Mouse (Mus musculus): ENCODE results near the gene Slc43a2. TPM values are rescaled to one million over a fixed set of nuclear protein-coding genes. Genes with fewer than 3 reads are reported as not detected.

Slc43a2 gene
- polyA plus RNA-seq, 1 experiment from 2014 or later = 7.5 TPM

DNA sequence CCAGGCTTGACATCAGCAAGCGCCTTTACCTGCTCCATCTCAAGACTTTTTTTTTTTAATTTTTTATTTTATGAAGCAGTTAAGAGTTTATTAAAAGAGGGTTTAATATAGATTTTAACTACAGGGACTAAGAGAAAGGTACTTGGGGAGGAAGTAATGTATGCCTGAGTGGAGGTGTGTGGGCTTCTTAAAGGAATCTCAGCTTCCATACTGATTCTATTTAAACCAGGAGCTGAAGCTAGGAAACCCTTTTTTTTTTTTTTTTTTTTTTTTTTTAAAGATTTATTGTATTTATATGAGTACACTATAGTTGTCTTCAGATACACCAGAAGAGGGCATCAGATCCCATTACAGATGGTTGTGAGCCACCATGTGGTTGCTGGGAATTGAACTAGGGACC, 83.3 kb downstream of the Slc43a2 start:
- no peak overlapping the region for H3K9ac ChIP-seq (ENCODE audit: low read length)
- H3K4me3 ChIP-seq (ENCODE audit: low read depth, low read length) = no peak overlapping the region
- H3K36me3 ChIP-seq (ENCODE audit: control insufficient read depth, insufficient read depth, low read length) = no peaks in the 10 kb centered on the region; the same call in 1 of the 2 replicates
- H3K27me3 ChIP-seq (ENCODE audit: control insufficient read depth, insufficient read depth, low read length) = no peaks in the 10 kb centered on the region
- H3K27ac ChIP-seq (ENCODE audit: low read depth, low read length) = no peak overlapping the region
- DNase-seq (ENCODE audit: low spot score) (no peak), ATAC-seq (replicated peaks; ENCODE audit: low FRiP score) (no peak)
- no peak overlapping the region for H3K4me2 ChIP-seq (ENCODE audit: low read depth, low read length, severe bottlenecking)
- no peaks in the 10 kb centered on the region for H3K9me3 ChIP-seq (ENCODE audit: control insufficient read depth, low read length)
- 98% methylated on average over 1 of the region's 1 CpGs for WGBS
- H3K4me1 ChIP-seq (replicated peaks; ENCODE audit: control insufficient read depth, insufficient read depth, low read length) = no peaks in the 10 kb centered on the region

DNA sequence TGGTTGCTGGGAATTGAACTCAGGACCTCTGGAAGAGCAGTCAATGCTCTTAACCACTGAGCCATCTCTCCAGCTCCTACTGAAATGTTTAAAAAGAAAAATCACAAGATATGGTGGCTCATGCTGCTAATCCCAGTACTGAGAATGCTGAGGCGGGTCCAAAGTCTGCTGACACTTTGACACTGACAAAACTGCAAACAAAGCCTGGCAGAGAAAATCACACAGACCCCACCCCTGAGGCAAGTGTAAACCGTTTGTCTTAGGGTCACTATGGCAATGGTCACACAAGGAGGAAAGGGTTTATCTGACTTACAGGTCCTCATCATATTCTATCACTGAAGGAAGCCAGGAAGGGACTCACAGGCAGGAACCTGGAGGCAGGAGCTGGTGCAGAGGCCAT, 84.1 kb downstream of the Slc43a2 start:
- no peak for DNase-seq (ENCODE audit: low spot score)
- ATAC-seq (replicated peaks; ENCODE audit: low FRiP score) = no peak
- Histone ChIP-seq H3K4me3 (ENCODE audit: low read depth, low read length) (no peak overlapping the region), H3K9me3 (ENCODE audit: control insufficient read depth, low read length) (no peaks in the 10 kb centered on the region), H3K27me3 (ENCODE audit: control insufficient read depth, insufficient read depth, low read length) (no peaks in the 10 kb centered on the region), H3K4me2 (ENCODE audit: low read depth, low read length, severe bottlenecking) (no peak overlapping the region), H3K4me1 (replicated peaks; ENCODE audit: control insufficient read depth, insufficient read depth, low read length) (no peaks in the 10 kb centered on the region), H3K9ac (ENCODE audit: low read length) (no peak overlapping the region), H3K36me3 (ENCODE audit: control insufficient read depth, insufficient read depth, low read length) (no peaks in the 10 kb centered on the region; the same call in 1 of the 2 replicates), H3K27ac (ENCODE audit: low read depth, low read length) (no peak overlapping the region)
- WGBS = 90% methylated on average over 2 of the region's 2 CpGs

DNA sequence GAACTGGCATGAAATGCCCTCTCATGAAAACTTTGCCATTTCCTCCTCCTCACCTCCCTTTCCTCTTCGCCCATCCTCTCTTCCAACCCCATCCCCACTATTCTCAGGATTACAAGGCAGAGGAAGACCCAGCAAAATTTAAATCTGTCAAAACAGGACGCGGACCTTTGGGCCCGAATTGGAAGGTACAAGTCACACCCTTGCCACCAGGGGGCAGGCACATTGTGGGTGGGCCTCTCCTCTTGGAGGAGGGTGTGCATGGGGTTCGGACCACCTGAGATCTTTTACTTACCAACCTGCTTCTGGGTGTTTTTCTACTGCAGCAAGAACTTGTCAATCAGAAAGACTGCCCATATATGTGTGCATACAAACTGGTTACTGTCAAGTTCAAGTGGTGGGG, 87.6 kb downstream of the Slc43a2 start:
- Histone ChIP-seq H3K4me3 (ENCODE audit: low read depth, low read length) (no peak overlapping the region), H3K9ac (ENCODE audit: low read length) (no peak overlapping the region), H3K27me3 (ENCODE audit: control insufficient read depth, insufficient read depth, low read length) (no peaks in the 10 kb centered on the region), H3K27ac (ENCODE audit: low read depth, low read length) (no peak overlapping the region), H3K9me3 (ENCODE audit: control insufficient read depth, low read length) (no peaks in the 10 kb centered on the region), H3K4me2 (ENCODE audit: low read depth, low read length, severe bottlenecking) (no peak overlapping the region), H3K36me3 (ENCODE audit: control insufficient read depth, insufficient read depth, low read length) (no peaks in the 10 kb centered on the region; the same call in 1 of the 2 replicates), H3K4me1 (replicated peaks; ENCODE audit: control insufficient read depth, insufficient read depth, low read length) (no peaks in the 10 kb centered on the region)
- DNase-seq (ENCODE audit: low spot score) = no peak
- 83% methylated on average over 5 of the region's 5 CpGs for WGBS
- ATAC-seq (replicated peaks; ENCODE audit: low FRiP score) = no peak

DNA sequence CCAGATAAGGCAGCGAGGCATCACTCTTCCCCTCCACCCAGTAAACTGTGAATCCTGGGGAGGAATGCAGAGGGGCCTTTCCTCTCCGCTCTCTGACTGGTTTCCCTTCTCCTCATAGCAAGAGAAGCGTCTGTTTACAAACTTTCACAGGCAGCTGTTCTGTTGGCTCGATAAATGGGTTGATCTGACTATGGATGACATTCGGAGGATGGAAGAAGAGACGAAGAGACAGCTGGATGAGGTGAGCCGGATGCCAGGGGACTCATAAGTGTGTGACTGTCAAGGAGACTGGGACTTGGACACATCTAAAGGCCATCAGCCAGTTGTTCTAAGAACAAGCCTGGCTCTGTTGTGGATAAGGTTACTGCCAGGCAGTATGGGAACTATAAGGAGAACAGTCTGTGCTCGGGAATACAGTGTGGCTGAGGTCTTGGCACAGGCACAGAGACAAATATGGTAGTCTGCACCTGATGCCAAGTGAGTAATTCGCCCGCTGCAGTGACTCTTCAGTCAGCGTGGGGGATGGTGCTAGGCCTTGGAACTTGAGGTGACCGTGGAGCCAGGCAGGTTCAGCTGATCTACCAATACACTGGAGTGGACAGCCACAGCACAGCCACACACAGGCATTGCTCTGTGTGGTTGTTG, 88.8 kb downstream of the Slc43a2 start:
- WGBS = 91% methylated on average over 12 of the region's 12 CpGs

DNA sequence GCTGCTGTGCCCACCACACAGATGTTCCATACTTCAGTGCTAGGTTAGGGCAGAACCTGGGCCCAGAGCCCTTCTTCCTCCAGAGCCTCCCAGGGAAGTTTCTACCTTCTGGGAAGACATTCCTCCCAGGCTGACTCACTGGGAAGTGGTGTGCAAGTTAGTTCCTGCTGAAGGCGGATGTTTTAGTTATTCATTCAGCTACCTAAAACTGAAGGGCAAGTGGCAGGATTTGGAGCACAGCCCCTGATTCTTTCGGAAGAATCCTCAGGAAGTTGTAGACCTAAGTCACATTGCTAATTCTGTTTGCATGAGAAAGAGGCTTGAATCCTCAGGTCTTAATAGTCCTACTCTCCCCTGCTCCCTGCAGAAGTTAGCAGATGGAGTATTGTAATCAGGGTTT, 89.9 kb downstream of the Slc43a2 start:
- peaks cover 6% of the 10 kb centered on the region; the same call in 1 of the 2 replicates for H3K36me3 ChIP-seq (ENCODE audit: control insufficient read depth, insufficient read depth, low read length)
- WGBS = 93% methylated on average over 2 of the region's 2 CpGs

More for the DNA sequence above, 88.8 kb downstream of the Slc43a2 start:
- Histone ChIP-seq H3K36me3 (ENCODE audit: control insufficient read depth, insufficient read depth, low read length) (no peaks in the 10 kb centered on the region; the same call in 1 of the 2 replicates), H3K9me3 (ENCODE audit: control insufficient read depth, low read length) (no peaks in the 10 kb centered on the region), H3K27ac (ENCODE audit: low read depth, low read length) (no peak overlapping the region), H3K4me2 (ENCODE audit: low read depth, low read length, severe bottlenecking) (no peak overlapping the region), H3K4me3 (ENCODE audit: low read depth, low read length) (no peak overlapping the region), H3K27me3 (ENCODE audit: control insufficient read depth, insufficient read depth, low read length) (no peaks in the 10 kb centered on the region), H3K4me1 (replicated peaks; ENCODE audit: control insufficient read depth, insufficient read depth, low read length) (no peaks in the 10 kb centered on the region), H3K9ac (ENCODE audit: low read length) (no peak overlapping the region)
- DNase-seq (ENCODE audit: low spot score) (no peak), ATAC-seq (replicated peaks; ENCODE audit: low FRiP score) (no peak)

DNA sequence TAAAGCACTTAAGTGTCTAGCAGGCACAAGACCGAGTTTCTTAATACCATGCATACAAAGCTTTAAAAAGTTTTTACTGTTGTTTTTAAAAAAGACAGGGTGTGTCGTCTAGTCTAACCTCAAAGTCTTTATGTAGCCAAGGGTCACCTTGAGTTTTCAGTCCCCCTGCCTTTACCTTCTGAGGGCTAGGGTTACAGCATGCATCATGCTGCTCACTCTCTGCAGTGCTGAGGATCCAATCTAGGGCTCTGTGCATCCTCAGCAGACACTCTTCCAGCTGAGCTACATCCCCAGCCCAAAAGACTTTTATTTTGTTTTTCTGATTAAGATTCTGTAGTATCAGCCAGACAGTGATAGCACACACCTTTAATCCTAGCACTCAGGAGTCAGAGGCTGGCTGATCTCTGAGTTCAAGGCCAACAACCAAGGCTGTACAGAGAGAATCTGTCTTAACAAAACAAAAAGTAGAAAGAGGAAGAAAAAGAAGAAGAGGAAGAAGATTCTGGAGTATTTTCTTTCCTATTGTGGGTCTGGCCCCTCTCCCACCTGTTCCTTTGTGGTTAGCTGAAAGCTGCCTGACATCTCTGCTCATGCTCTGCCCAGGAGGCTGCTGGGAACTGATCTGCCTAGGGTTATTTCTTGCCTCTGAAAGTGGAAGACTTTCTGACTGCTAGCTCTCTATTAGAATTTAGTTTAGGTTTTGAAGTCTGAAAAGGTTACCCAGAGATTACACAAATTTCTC, 91.3 kb downstream of the Slc43a2 start:
- 89% methylated on average over 2 of the region's 2 CpGs for WGBS
- no peak for ATAC-seq (replicated peaks; ENCODE audit: low FRiP score)
- Histone ChIP-seq H3K4me1 (replicated peaks; ENCODE audit: control insufficient read depth, insufficient read depth, low read length) (no peaks in the 10 kb centered on the region), H3K36me3 (ENCODE audit: control insufficient read depth, insufficient read depth, low read length) (peaks cover 6% of the 10 kb centered on the region; the same call in 1 of the 2 replicates), H3K27ac (ENCODE audit: low read depth, low read length) (no peak overlapping the region), H3K4me3 (ENCODE audit: low read depth, low read length) (no peak overlapping the region), H3K9me3 (ENCODE audit: control insufficient read depth, low read length) (no peaks in the 10 kb centered on the region), H3K27me3 (ENCODE audit: control insufficient read depth, insufficient read depth, low read length) (no peaks in the 10 kb centered on the region), H3K4me2 (ENCODE audit: low read depth, low read length, severe bottlenecking) (no peak overlapping the region), H3K9ac (ENCODE audit: low read length) (no peak overlapping the region)
- no peak for DNase-seq (ENCODE audit: low spot score)

More for the DNA sequence above, 89.9 kb downstream of the Slc43a2 start:
- ATAC-seq (replicated peaks; ENCODE audit: low FRiP score) = no peak
- H3K27ac ChIP-seq (ENCODE audit: low read depth, low read length) = no peak overlapping the region
- H3K27me3 ChIP-seq (ENCODE audit: control insufficient read depth, insufficient read depth, low read length) = no peaks in the 10 kb centered on the region
- H3K4me2 ChIP-seq (ENCODE audit: low read depth, low read length, severe bottlenecking) = no peak overlapping the region
- H3K4me1 ChIP-seq (replicated peaks; ENCODE audit: control insufficient read depth, insufficient read depth, low read length) = no peaks in the 10 kb centered on the region
- H3K4me3 ChIP-seq (ENCODE audit: low read depth, low read length) = no peak overlapping the region
- DNase-seq (ENCODE audit: low spot score) = no peak
- H3K9me3 ChIP-seq (ENCODE audit: control insufficient read depth, low read length) = no peaks in the 10 kb centered on the region
- H3K9ac ChIP-seq (ENCODE audit: low read length) = no peak overlapping the region

DNA sequence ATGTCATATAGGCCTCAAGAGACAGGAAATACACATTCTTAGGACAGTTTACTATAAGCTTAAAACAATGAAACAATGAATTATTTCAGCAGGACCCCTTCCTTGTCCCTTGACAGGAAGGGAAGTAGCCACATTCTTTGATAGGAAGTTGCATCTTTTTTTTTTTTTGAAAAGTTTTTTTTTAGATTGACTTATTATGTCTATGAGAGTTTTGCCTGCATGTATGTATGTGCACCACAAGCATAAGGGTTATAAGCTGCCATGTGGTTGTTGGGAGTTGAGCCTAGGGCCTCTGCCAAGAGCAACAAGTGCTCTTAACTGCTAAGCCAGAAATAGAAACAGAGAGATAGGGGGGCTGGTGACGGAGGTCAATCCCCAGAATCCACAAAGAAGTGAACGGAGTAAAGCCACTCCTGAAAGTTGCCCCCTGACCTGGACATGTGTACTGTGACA, 92.6 kb downstream of the Slc43a2 start:
- Histone ChIP-seq H3K27ac (ENCODE audit: low read depth, low read length) (no peak overlapping the region), H3K27me3 (ENCODE audit: control insufficient read depth, insufficient read depth, low read length) (no peaks in the 10 kb centered on the region), H3K4me2 (ENCODE audit: low read depth, low read length, severe bottlenecking) (no peak overlapping the region), H3K36me3 (ENCODE audit: control insufficient read depth, insufficient read depth, low read length) (peaks cover 6% of the 10 kb centered on the region; the same call in 1 of the 2 replicates), H3K4me3 (ENCODE audit: low read depth, low read length) (no peak overlapping the region), H3K9ac (ENCODE audit: low read length) (no peak overlapping the region), H3K4me1 (replicated peaks; ENCODE audit: control insufficient read depth, insufficient read depth, low read length) (no peaks in the 10 kb centered on the region), H3K9me3 (ENCODE audit: control insufficient read depth, low read length) (no peaks in the 10 kb centered on the region)
- ATAC-seq (replicated peaks; ENCODE audit: low FRiP score) (no peak), DNase-seq (ENCODE audit: low spot score) (no peak)
- 79% methylated on average over 2 of the region's 2 CpGs for WGBS

DNA sequence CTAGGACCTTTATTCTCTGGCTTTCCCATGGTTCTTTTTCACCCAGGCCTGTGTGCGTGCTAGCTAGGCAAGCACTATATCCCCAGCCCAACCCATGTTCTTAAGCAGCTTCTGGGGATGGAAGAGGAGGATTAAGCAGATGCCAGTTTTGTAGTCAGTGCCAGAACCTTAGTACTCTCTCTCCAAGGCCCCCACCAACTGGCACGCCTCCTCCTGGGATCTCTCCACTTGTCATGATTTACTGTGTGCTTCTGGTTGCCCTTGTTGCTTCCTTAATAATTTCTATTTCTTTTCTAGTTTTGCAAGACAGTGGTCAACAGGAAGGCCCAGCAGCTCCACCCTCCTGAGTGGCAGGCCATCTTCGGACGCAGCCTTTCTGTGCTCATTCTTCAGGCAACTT, 94.3 kb downstream of the Slc43a2 start:
- ATAC-seq (replicated peaks; ENCODE audit: low FRiP score) = no peak
- no peak overlapping the region for H3K4me2 ChIP-seq (ENCODE audit: low read depth, low read length, severe bottlenecking)
- H3K4me1 ChIP-seq (replicated peaks; ENCODE audit: control insufficient read depth, insufficient read depth, low read length) = peaks cover 6% of the 10 kb centered on the region; the same call in 1 of the 2 replicates
- H3K27ac ChIP-seq (ENCODE audit: low read depth, low read length) = no peak overlapping the region
- peaks cover 6% of the 10 kb centered on the region; the same call in 1 of the 2 replicates for H3K36me3 ChIP-seq (ENCODE audit: control insufficient read depth, insufficient read depth, low read length)
- H3K27me3 ChIP-seq (ENCODE audit: control insufficient read depth, insufficient read depth, low read length) = no peaks in the 10 kb centered on the region
- H3K9me3 ChIP-seq (ENCODE audit: control insufficient read depth, low read length) = no peaks in the 10 kb centered on the region
- H3K4me3 ChIP-seq (ENCODE audit: low read depth, low read length) = no peak overlapping the region
- H3K9ac ChIP-seq (ENCODE audit: low read length) = no peak overlapping the region
- 93% methylated on average over 4 of the region's 4 CpGs for WGBS
- no peak for DNase-seq (ENCODE audit: low spot score)

All from forebrain, embryonic 11.5 days (tissue).